Mouse (Mus musculus) Patski (cell line): ENCODE results near the gene Gstp3. TPM values are rescaled to one million over a fixed set of nuclear protein-coding genes. Genes with fewer than 3 reads are reported as not detected.

Source experiments
- ATAC-seq: fragments of 100-300 bp; one replicate; pipeline ENCODE4 v1.8.0; 2021
- CTCF ChIA-PET: fragments of 350-600 bp; sonication (Branson Sonifier 250); formaldehyde crosslinking; loops from one replicate; lab custom pipeline; 2022; ENCODE audit warnings: inconsistent platforms; lab: Charles Lee
- POLR2A ChIA-PET: fragments of 350-600 bp; sonication (Branson Sonifier 250); formaldehyde crosslinking; loops from one replicate; lab custom pipeline; 2022; ENCODE audit warnings: antibody characterized with exemption, inconsistent platforms; lab: Charles Lee
- DNase-seq: peaks from one replicate; pipeline ENCODE4 v3.0.0-alpha.2; 2011; ENCODE audit warnings: low read depth, low spot score
- H3K27me3 ChIP-seq: fragments of 371-371 bp; one replicate; pipeline ENCODE4 v1.5.1; 2021
- CTCF ChIP-seq: fragments of 100-300 bp; IDR thresholded peaks from one replicate; pipeline ENCODE4 v1.5.1; 2021
- in situ Hi-C: fragments of 300-500 bp; cut with MboI; formaldehyde crosslinking; loops from 3 replicates; pipeline ENCODE4 v1.11.1; 2018; ENCODE audit warnings: low pct_unique_long_range_greater_than_20kb, mixed read lengths
- polyA plus RNA-seq: library from polyadenylated mRNA; unstranded; gene quantifications from one replicate; pipeline ENCODE4 v1.2.3, GENCODE M21; 2021

The Gstp3 gene
- polyA plus RNA-seq, 1 experiment from 2014 or later, result not detected

GRCm38 (mm10) chr19:4012432-4013022 lies 46.8 kb downstream of the Gstp3 start, which contains the start of gene Ndufv1:
Gene Ndufv1, minus strand, starts transcription at chr19:4012806.
- DNase-seq (peak; percentile 98), ATAC-seq (peak; percentile 94)
- CTCF ChIA-PET, result interaction anchor here (0.8 to 3.1 kb wide), 16 partner anchors 10 to 96 kb away, joined by 3 to 31 read pairs (median 5); partner anchors contain the start of genes Acy3, Aldh3b1, Aldh3b3 and Doc2g
- POLR2A ChIA-PET, result interaction anchor here (2.9 kb wide), 1 partner anchor 12 kb away, joined by 14 read pairs; the partner anchor contains the start of genes Gm49405 and Nudt8
- TF ChIP-seq CTCF, result no peak
- H3K27me3 ChIP-seq, result no peaks in the 10 kb centered on the region
- in situ Hi-C loops, result no loop called here

- ATAC-seq (no peak), DNase-seq (no peak)
- no peak for TF ChIP-seq CTCF
- CTCF ChIA-PET, result interaction anchor here (0.8 to 2.7 kb wide), 3 partner anchors 12 to 65 kb away, joined by 4 to 14 read pairs (median 8); no protein-coding TSS in a partner anchor
- POLR2A ChIA-PET, result interaction anchor here (1.2 to 2.9 kb wide), 3 partner anchors 8 to 15 kb away, joined by 5 to 14 read pairs (median 5); partner anchors contain the start of genes Doc2g, Gm49405 and Nudt8
- in situ Hi-C loops, result no loop called here
- no peaks in the 10 kb centered on the region for H3K27me3 ChIP-seq
Observed at GRCm38 (mm10) chr19:4011086-4011485, 48.3 kb downstream of the Gstp3 start.

Other genes starting within 250 kb of the Gstp3 start
- gene Chka, start 207.8 kb downstream of the Gstp3 start, polyA plus RNA-seq, result 169 TPM
- 80.3 TPM for gene Tcirg1, start 152.4 kb downstream of the Gstp3 start, polyA plus RNA-seq
- gene Ndufs8, start 146.8 kb downstream of the Gstp3 start, polyA plus RNA-seq, result 232 TPM
- 22.2 TPM for gene Aldh3b1, start 129.8 kb downstream of the Gstp3 start, polyA plus RNA-seq
- not detected for gene Unc93b1, start 124.4 kb downstream of the Gstp3 start, polyA plus RNA-seq
- 0.17 TPM for gene Aldh3b3, start 100.9 kb downstream of the Gstp3 start, polyA plus RNA-seq
- gene Aldh3b2, start 87.2 kb downstream of the Gstp3 start, polyA plus RNA-seq, result 0.05 TPM
- 3.9 TPM for gene Acy3, start 73.0 kb downstream of the Gstp3 start, polyA plus RNA-seq
- gene Tbx10, start 66.8 kb downstream of the Gstp3 start, polyA plus RNA-seq, result 0.03 TPM
- 35.1 TPM for gene Nudt8, start 59.0 kb downstream of the Gstp3 start, polyA plus RNA-seq
- 3.1 TPM for gene Gm49405, start 58.9 kb downstream of the Gstp3 start, polyA plus RNA-seq
- 7.1 TPM for gene Doc2g, start 56.3 kb downstream of the Gstp3 start, polyA plus RNA-seq
- gene Ndufv1, start 46.8 kb downstream of the Gstp3 start, polyA plus RNA-seq, result 231 TPM
- gene Gstp1, start 21.6 kb downstream of the Gstp3 start, polyA plus RNA-seq, result 1,288 TPM
- gene Gstp2, start 13.5 kb downstream of the Gstp3 start, polyA plus RNA-seq, result 379 TPM
- gene Cabp2, start 22.0 kb upstream of the Gstp3 start, polyA plus RNA-seq, result not detected
- gene Cdk2ap2, start 37.6 kb upstream of the Gstp3 start, polyA plus RNA-seq, result 93.8 TPM
- gene Pitpnm1, start 40.4 kb upstream of the Gstp3 start, polyA plus RNA-seq, result 109 TPM
- gene Aip, start 66.3 kb upstream of the Gstp3 start, polyA plus RNA-seq, result 149 TPM
- gene Gpr152, start 80.2 kb upstream of the Gstp3 start, polyA plus RNA-seq, result not detected
- gene Cabp4, start 84.5 kb upstream of the Gstp3 start, polyA plus RNA-seq, result 0.17 TPM
- gene Coro1b, start 89.0 kb upstream of the Gstp3 start, polyA plus RNA-seq, result 321 TPM
- gene Ptprcap, start 94.0 kb upstream of the Gstp3 start, polyA plus RNA-seq, result 0.62 TPM
- gene Rps6kb2, start 103.8 kb upstream of the Gstp3 start, polyA plus RNA-seq, result 43.0 TPM
- 13.7 TPM for gene Carns1, start 115.9 kb upstream of the Gstp3 start, polyA plus RNA-seq
- 1.9 TPM for gene Tbc1d10c, start 131.7 kb upstream of the Gstp3 start, polyA plus RNA-seq
- 674 TPM for gene Ppp1ca, start 132.5 kb upstream of the Gstp3 start, polyA plus RNA-seq
- gene Rad9a, start 142.1 kb upstream of the Gstp3 start, polyA plus RNA-seq, result 33.9 TPM
- gene Clcf1, start 154.7 kb upstream of the Gstp3 start, polyA plus RNA-seq, result 122 TPM
- 0.62 TPM for gene AC109138.7, start 154.8 kb upstream of the Gstp3 start, polyA plus RNA-seq
- 49.5 TPM for gene Pold4, start 172.3 kb upstream of the Gstp3 start, polyA plus RNA-seq
- gene Ssh3, start 209.6 kb upstream of the Gstp3 start, polyA plus RNA-seq, result 71.3 TPM
- gene Ankrd13d, start 223.6 kb upstream of the Gstp3 start, polyA plus RNA-seq, result 25.8 TPM
- 74.9 TPM for gene Grk2, start 246.7 kb upstream of the Gstp3 start, polyA plus RNA-seq